Mouse (Mus musculus): ENCODE results near the gene Pafah1b2.

Pafah1b2 gene

DNA sequence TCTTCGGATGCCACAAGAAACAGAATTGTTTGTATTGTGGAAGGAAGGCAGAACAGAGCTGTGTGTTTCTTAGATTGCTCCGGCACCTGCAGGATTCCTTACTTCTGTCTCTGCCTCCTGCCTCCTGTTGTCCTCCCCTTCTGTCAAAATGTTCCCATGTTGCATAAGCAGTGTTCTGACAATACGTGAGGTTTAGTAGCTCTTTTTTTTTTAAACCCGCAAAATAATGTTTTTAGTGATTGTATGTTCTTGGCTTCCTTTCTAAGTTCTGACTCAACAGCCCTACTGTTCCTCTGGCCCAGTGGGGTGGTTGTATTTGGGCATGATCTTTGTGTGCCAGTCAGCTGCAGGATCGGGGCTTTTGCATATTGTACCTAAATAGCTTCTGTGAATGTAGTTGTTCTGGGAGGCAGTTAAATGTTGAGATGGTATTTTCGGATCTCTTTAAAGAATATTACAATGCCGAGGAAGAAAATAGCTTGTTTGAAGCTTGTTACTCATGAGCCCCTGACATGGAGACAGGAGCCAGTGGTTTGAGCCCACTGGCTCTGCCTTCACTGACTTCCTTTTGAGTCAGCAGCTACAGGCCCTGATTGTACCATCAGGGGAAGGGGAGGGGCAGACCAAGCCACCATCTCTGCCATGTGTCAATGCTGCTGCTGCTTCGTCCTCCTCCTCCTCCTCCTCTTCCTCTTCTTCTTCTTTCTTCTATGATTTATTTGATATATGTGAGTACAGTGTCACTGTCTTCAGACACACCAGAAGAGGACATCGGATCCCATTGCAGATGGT is 13.8 kb upstream of the Pafah1b2 start:
- DNase-seq: no peak

DNA sequence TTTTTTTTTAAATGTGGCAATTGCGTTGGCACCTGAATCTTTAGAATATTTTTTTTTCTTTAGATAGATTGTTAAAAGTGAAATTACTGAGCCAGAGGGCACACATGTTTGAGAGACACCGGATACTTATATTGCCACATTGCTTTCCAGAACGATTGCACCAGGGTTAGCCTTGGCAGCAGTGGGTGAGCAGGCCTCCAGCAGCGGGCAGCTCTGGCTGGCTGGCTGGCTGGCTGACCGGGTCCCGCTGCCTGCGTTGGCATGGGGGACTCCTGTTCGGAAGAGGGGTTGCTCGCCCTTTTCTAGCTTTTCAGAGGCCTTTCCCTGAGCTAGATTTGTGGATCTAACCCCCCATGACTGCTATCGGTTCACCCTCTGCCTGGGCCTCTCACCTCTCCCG is 11.1 kb upstream of the Pafah1b2 start:
- DNase-seq: no peak

DNA sequence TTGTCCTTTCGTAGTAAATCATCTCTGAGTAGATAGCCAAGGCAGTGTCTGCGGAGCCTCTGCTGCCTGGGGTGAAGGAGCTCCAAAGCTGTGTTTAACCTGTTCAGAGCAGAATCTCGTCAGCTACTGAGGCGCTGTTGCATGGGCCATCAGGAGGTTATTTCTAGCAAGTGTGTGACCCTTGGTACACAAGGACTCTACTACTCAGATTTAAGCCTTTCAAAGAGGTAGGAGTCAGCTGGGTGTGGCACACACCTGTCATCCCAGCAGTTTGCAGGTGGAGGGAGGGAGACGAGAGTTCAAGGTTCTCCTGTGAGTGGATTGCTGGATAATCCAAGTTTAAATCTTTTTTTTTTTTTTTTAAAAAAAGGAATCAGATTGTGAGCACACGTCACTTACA is 7.5 kb upstream of the Pafah1b2 start:
- DNase-seq: no peak

DNA sequence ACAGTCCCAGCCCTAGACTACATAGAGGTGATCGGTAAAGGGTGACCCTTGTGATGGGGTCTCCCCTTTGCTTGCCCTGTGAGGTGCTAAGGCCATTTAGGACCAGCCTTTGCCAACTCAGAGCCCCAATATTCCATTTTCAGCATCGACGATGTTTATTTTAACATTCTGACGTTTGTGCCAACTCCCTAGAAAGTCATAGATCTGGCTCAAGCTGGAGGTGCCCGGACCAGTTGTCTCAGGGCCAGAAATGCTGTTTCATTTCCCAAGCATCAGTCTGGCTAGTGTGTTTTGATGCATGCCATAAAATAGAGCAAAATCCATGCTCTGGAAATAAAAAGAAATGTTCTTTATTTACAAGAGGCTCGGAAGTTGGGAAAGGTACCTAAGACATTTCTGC is 5.8 kb upstream of the Pafah1b2 start:
- DNase-seq: no peak

DNA sequence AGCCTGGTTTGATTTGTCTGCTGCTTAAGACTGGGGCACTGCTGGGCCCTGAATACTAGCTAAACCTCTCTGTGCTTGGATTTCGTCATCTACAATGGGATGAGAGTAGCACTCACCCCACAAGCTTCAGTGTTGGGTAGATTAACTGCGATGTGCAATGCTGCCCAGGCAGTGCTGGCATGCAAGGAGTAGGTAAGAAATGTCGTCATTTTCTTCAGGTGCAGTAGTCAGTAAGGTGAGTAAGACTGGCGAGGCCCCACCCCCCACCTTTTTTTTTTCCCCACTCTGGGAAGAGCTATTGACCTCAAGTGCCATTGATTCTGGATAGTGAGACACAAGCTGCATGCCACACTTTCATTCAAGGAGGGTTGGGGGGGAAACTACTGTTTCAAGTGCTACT is 3.9 kb upstream of the Pafah1b2 start:
- DNase-seq: peak; percentile 45 to 61

DNA sequence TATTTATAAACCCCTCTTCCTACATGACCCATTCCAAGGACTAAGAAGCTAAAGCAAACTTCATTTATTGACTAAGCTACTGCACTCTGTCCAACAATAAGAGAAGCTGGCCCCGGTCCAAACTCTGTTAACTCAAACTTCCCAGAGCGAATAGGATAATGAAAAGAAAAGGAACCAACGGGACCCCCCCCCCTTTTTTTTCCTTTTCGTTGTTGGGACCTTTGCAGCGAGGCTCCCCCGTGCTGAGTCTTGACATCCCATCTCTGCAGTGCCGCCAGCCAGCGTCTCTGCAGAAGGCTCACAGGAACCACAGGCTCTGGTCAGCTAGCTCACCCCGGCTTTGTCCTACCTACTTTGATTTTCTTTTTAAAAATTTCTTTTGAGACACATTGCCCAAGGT is 3.3 kb upstream of the Pafah1b2 start:
- DNase-seq: peak in 1 of 2 experiments; percentile 52

DNA sequence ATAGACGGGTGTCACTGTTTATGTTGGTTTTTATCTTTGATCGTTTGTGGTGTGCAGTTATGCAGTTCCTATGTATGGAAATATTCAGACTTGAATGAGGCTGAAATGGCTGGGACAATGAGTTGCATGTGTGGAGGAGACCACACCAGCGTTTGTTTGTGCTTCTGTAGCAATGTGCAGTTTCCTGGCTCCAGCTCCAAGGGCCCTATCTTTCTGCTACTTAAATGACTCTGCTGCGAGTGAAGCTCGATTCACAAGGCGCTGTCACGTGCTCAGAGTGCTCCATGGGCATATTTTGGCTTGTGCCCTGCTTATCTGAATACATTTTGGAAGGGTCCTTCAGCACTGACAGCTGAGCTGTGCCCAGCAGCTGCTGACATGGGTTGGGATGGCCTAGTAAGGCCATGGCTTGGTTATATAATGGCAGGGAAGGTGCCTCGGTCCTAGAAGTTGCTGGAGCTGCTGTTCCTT is 2.6 kb upstream of the Pafah1b2 start:
- DNase-seq: peak; percentile 50 to 70

DNA sequence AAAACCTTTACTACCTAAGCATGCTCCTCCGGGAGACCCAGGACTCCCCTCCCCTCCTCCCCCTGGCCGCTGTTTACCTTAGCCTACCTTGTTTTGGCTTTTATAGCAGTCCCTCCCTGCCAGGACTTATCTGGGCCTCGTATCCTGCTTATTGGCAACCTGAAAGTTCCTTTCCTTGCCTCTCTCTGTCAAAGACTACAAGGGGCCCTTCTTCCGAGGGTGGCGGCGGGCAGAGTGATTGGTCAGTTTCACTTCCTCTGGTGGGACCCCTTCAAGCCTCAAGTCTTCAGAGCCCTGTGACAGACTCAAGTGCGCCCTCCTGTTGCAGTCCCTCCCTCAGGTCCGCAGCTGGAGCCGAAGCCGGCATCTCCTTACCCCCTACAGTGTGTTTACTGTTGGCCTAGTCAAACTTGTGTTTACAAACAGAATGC is 1.8 kb upstream of the Pafah1b2 start:
- peak; percentile 75 to 78 for DNase-seq

DNA sequence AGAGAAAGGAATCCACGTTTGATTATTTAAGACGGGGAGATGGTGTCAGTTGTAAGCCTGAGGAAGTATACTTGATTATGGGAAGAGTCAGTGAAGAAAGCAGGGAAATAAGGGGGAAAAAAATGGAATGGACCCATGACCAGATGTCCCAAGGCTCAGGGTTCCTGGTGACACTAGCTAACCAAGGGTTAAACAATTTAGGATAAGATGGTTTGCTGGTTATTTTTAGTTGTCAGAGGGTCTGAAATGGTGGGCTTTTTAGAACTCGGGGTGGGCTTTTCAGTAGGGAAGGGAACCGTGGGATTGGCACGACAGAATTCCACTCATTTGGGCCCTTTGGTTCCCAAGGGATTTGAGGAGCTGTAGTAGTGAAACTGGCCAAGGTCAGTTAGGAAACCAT is 1.1 kb upstream of the Pafah1b2 start:
- no peak for DNase-seq

DNA sequence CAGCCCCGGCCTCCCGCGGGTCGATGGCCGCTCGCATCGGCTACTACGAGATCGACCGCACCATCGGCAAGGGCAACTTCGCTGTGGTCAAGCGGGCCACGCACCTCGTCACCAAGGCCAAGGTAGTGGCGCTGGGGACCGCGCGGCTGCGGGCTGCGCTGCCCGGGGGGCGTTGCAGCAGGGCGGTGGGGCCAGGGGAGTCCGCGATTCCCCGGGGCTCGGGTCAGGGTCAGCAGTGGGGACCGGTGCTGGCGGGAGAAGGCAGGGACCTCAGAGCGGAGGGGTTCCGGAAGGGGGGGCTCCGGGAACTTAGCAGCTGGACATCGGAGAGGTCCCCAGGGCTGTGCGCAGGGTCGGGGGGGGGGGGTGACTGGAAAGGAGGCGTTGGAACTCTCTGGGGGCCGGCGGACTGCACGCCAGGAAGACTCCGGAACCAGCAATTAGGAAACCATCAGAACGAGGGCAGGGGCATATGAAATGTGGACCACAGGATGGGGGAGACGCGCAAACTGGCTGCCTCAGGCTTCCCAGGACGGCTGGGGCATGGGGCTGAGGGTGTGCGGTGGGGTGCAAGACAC is 608 bp upstream of the Pafah1b2 start:
- DNase-seq: peak in 1 of 2 experiments; percentile 61

DNA sequence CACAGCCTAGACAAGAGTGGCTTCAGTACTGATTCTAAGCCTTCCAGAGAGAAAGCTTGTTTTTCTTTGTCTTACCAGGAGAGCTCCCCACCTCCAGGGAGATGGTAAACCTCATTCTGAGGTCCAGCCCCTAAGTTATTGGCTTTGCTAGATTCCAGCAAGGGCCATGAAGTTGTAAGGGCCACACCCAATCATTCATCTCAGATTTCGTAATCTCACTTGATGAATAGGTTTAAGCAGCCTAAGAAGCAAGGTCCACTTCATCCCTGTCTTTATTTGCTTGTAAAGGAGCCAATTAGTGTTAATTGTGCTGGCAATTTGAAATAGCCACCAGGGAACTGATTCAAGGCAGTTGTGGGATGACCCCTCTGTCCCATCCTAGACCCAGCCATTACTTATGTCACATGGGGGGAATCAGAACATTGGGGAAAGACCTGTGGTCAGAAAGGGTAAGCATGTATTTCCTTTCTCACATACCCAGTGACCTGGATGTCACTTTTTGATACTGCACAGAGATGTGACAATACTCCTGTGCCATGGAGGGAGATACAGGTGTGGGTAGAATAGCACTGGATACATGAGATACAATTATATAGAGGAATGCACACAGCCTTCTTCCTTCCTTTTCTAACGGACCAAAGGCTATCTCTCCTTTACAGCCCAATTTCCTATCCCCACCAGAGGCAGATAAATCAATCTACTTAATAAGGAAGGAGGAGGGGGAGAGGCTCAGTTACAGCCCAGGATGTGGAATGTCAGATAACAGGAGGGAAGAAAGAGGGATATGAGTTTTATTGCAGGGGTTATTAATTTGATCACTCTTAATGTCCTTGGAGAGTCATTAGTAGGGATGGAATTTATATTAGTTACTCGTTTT is 1.2 kb downstream of the Pafah1b2 start:
- DNase-seq: no peak

DNA sequence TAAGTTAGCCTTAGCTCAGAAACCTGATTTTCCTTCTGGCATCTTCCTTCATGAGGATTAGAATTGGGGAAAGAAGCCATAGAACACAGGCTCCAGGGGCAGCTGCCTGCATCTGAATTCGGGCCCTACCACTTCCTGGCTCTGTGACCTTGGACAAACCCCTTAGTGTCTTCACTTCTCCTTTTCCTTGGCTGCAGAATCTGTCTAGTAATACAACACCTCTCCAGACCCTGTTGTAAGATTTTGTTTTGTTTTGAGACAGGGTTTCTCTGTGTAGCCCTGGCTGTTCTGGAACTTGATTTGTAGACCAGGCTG is 2.9 kb downstream of the Pafah1b2 start:
- DNase-seq: no peak

DNA sequence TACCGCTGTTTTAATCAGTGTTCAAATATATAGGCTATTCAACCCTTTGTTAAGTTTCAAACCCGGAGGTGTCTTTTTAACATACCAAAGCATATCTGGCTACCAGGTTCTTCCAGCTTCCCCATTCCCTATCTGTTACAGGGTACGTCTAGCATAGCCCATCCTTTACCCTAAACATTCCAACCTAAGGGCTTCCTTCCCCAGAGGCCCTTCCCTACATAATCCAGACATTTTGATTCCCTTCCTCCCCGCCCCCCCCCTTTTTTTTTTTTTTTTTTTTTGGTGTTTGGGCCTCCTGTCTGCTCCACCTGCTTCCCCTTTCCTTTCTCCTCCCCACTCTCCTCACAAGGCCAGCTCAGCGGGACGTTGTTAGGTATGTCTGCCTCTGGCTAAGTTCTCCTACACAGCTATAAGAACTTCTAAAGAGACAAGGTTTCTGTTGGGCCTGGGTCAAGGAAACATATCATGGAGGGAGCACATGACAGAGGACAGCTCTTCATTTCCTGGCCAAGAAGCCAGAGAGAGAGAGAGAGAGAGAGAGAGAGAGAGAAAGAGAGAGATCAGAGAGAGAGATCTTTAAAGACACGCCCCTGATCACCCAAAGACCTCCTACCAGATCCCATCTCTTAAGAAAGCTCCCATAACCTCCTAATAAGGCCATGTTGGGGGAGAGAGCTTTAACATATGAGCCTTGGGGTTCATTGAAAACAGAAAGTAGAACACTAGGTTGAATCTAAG is 3.4 kb downstream of the Pafah1b2 start:
- no peak for DNase-seq

DNA sequence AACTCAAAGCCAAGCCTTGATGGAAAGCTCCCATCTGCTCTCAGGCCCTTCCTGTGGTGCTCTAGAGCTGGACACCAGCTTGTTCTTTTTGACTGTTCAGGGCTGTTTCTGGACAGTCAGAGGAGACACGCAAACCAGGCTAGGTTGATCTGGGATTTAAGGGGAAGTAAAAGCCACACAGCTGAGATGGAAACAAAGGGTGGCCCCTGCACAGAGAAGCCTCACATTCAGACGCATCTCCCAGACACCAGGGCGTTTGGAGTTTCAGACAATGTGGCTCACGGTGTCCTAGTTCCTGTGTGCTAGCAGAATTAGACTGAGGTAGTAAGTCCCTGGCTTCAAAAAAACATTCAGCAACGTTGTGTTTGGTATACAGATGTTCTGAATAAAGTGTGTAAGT is 6.3 kb downstream of the Pafah1b2 start:
- DNase-seq: no peak

DNA sequence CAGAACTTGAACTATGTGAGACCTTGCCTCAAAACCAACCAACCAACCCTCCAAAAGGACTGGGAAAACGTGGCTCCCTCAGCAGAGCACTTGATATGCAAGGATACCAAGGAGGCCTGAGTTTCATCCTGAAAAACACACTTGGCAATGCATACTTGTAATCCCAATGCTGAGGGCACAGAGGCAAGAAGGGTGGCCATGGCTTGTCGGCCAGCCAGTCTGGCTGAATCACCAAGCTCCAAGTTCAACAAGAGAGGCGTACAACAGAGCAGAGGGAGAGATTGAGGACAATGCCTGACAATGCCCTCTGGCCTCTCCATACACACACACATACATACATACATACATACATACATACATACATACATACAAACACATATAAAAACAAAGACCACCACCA is 8.0 kb downstream of the Pafah1b2 start:
- DNase-seq: no peak

DNA sequence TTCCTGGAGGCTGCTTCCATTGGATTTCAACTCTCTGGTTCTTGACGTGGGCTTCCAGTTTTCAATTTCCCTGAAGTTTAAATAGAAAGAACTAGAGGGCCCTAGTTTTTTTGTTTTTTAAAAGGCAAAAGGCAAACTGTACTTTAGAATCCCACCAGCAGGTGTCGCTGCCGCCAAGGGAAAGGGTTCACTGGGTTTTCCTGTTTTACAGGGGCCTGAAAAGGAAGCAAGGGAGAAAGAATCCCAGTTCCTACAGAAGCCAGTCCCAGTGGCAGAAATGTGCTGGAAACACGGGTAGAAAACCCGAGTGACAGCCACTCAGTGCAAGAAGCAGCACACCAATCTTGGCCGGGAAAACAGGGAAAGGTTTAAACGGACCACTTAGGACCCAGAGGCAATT is 8.8 kb downstream of the Pafah1b2 start:
- peak; percentile 63 to 87 for DNase-seq

DNA sequence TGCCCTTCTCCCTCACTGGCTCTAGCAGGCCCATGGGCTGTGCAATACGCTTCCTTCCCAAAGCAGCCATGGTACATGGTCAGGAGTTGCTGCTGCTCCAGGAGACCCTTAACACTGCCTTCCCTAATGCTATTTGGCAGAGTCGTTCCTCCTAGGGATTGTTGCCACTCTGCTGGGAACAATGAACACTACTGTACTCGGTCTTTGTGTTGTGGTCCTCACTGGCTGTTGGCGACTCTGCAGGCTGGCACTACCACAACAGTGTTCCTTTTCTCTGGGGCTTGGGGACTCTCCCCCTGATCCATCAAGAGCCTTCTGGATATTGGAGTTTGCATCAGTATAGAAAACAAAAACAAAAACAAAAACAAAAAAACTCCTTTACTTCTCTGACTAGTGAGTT is 13.5 kb downstream of the Pafah1b2 start:
- DNase-seq: no peak

DNA sequence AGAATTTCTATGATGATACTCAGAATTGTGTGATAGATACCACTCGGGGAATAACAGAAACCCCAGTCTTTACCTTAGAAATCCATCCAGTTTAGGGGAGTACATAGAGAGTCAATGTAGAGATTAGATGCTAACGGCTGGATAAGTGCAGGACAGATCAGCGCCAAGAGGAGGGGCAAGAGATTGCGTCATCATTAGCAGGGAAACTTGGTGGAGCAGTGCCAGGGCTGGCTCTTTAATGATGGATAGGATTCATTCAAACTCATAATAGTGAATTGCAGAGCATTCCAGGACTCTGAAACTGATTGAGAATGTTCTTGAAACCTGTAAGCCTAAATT is 27.3 kb downstream of the Pafah1b2 start:
- DNase-seq: peak; percentile 78 to 81

DNA sequence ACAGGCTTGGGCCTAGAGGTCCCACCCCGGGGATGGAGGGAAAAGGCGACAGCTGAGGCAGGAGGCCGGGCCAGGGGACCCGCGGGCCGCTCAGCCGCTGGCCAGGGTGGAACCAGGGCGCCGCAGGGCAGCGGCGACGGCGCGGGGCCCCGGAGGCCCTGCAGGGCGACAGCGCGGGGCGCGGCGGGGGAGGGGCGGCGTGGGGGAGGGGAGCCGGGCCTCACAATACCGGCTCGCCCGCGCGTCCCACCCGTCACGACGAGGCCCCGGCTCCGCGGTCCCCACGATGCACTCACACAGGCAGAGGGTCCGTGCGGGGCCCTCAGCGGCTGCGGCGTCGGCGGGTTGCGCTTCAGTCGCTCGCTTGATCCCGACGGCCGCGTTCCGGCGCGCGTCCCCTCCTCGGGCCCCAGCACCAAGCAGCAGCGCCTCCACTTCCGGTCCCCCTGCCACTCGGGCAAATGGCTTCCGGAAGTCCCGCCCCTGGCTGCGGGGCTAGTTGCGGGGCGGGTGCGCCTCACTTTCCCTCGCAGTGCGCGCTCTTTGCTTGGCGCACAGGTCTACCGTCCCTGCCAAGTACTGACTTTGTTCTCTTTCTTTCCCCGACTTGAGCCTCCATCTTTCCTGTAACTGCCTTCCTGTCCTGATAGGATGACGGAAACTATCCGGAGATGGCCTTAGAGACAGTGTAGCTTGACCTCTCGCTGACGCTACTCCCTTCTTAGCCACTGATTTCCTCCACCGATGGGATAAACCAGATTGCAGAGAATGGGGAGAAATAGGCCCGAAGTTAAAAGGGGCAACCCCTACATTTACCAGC is 27.9 kb downstream of the Pafah1b2 start:
- peak; percentile 91 to 93 for DNase-seq

DNA sequence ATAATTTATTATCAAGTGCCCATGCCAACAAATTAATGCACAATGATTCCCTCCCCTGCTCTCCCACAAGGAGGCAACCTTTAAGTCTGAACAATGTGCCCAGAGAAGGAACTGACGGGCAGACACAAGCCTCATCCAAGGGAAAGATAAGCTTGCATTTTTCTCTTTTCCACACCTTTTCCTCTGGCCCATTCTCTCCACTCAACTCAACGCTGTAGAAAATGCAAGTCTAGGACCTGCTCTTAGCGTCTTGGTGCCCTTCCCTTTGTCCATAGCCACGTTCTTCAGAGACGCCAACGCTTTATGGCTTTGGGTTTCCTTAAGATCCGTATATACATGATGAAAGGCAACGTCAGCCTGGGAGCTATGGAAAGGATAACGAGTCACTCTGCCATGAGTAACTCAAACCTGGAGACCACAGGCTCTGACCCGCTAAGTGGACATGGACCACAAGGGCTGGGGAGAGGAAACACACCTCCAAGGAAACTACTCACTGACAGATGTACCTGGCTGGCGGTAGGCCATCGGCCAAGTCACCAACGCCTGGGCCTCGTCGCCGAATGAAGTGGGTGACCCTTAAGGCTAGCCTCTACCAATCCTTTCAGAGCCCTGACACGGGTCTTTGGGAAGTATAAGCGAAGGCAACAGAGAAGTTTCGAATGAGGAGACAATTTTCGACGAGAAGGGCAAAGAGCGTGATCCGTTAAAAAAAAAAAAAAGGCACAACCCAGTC is 28.6 kb downstream of the Pafah1b2 start:
- DNase-seq: peak; percentile 32 to 42

DNA sequence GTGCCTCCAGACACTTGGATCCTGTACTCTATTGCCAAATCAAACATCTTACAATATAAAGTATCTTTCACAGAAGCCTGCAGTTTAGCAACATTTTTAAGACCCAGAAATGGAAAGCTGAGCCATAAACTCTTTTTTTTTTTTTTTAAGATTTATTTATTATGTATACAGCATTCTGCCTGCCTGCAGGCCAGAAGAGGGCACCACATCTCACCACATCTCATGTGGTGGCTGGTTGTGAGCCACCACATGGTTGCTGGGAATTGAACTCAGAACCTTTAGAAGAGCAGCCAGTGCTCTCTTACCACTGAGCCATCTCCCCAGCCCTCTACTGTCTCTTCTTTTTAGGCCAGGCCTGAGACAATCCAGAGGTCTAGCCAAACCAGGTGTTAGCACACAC is 31.2 kb downstream of the Pafah1b2 start:
- DNase-seq: no peak

DNA sequence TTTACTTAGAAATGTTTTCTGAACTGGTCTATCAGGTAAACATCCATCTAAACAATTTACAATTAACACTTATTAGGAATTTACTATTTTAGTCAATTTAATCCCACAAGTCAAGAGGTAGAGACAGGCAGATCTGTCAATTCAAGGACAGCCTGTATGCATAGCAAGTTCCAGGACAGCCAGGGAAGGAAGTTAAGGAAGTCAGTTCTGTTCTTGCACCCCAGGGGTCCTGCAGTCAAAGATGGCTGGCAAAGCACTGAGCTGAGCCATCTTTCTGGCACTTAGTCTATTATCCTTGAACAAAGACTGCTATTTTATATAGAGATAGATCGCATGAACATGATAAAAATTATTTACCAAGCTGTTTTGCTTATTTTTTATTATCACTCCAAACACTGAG is 31.9 kb downstream of the Pafah1b2 start:
- DNase-seq: no peak

All from lung, postnatal 4 days (tissue).